Mouse (Mus musculus) thymus, postnatal 0 days (tissue): ENCODE measurements at regions not wholly inside any gene's neighbourhood (a gene's known extent, or its start where the extent isn't known, plus 50 kb on each side); places are given as distances from the start of the nearest gene placed in this dataset.

ENCODE experiments used
- DNase-seq: peaks from one replicate; pipeline ENCODE4 v3.0.0-alpha.2; 2015; ENCODE audit warnings: low spot score

- DNase-seq = no peak
Measured at GRCm38 (mm10) chrX:56276348-56276747, 63.7 kb upstream of the Gm773 start.

- DNase-seq = peak; percentile 2
Measured at GRCm38 (mm10) chrX:56274170-56274569, 61.5 kb upstream of the Gm773 start.

- no peak for DNase-seq
Measured at GRCm38 (mm10) chrX:56269706-56270105, 57.0 kb upstream of the Gm773 start.
